Mouse (Mus musculus) brown adipose tissue, adult 24 weeks (tissue): Measurements from ENCODE around the gene Prkch. TPM values are rescaled to one million over a fixed set of nuclear protein-coding genes. Genes with fewer than 3 reads are reported as not detected.

ENCODE experiments used
- H3K27ac ChIP-seq: fragments of 200-500 bp; replicated peaks from 2 replicates; pipeline ENCODE4 v1.5.1; 2012; ENCODE audit warnings: low read depth, mild to moderate bottlenecking, low read length
- H3K4me1 ChIP-seq: fragments of 200-500 bp; 2 replicates; pipeline ENCODE4 v1.6.1; 2012; ENCODE audit warnings: low read length, mixed read lengths; ENCODE audit not compliant: control insufficient read depth, insufficient read depth, insufficient read length
- H3K4me3 ChIP-seq: fragments of 200-500 bp; 2 replicates; pipeline ENCODE4 v1.5.1; 2012; ENCODE audit warnings: low read depth, mild to moderate bottlenecking, low read length, moderate library complexity; ENCODE audit not compliant: insufficient read depth
- polyA plus RNA-seq: library from polyadenylated mRNA; stranded (reverse); fragments of >200 nt; gene quantifications from 2 replicates; pipeline ENCODE4 v1.2.4, GENCODE M21; 2012; ENCODE audit not compliant: missing spikeins, insufficient read depth, insufficient read length

Prkch gene
- polyA plus RNA-seq, 1 experiment = 2.7 TPM

DNA sequence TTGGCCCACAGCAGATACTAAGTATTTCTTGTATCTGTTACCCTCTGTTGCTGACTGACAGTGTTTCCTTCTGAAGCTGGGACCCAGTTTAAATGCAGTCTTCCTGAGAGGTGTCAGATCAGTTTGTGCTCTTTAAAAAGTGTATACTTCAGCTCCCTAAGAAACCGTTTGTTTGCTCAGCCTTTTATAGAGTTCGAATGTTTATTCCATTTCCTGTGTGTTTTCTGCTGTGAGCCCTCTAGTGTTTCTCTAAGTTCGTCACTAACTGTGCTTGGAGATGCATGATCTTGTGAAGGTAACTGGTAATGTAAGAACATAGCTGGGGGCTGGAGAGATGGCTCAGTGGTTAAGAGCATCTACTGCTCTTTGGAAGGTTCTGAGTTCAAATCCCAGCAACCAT lies 27.1 kb downstream of the Prkch start:
- H3K4me3 ChIP-seq = no peak overlapping the region
- peak overlapping the region; percentile 65 for H3K27ac ChIP-seq
- H3K4me1 ChIP-seq = peaks cover 61% of the 10 kb centered on the region

DNA sequence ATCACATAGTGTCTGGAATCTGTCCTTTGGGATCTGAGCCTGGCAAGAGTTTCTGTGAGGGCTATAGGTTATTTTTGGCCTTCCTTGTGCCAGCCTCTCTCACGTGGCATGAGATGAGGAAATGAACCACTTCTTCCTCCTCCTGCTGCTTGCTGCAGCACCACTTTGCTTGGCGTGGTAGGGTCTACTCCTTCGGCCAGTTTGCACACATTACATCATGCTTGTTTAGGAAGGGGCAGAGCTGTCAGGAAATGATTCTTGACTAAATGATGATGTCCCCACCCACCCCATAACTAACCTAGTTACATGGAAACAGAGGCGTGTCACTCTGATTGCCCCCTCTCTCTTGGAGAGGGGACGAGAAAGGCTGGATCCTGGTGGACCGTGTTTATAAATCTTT lies 28.6 kb downstream of the Prkch start:
- Histone ChIP-seq H3K4me1 (peaks cover 56% of the 10 kb centered on the region), H3K27ac (peak overlapping the region; percentile 39), H3K4me3 (no peak overlapping the region)

DNA sequence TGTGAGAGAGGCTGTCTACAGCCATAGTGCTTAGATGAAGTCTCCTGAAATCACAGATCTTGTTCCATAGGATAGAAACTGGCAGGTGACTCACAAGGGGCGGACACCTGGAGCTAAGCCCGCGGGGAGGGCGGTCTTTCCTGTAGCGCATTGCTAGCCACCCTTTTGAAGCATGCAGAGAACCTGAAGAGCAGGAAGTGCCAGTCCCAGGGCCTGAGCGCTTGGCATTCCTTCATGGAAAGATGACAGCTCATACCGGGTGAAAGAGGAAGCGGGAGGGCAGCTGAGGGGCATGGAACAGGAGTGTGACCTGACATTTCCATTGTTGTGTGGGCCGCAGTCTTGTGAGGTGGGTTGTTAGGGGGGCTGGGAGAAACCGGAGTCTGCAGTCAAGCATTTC lies 33.1 kb downstream of the Prkch start:
- Histone ChIP-seq H3K4me1 (peaks cover 47% of the 10 kb centered on the region), H3K4me3 (no peak overlapping the region), H3K27ac (peak overlapping the region; percentile 78)

DNA sequence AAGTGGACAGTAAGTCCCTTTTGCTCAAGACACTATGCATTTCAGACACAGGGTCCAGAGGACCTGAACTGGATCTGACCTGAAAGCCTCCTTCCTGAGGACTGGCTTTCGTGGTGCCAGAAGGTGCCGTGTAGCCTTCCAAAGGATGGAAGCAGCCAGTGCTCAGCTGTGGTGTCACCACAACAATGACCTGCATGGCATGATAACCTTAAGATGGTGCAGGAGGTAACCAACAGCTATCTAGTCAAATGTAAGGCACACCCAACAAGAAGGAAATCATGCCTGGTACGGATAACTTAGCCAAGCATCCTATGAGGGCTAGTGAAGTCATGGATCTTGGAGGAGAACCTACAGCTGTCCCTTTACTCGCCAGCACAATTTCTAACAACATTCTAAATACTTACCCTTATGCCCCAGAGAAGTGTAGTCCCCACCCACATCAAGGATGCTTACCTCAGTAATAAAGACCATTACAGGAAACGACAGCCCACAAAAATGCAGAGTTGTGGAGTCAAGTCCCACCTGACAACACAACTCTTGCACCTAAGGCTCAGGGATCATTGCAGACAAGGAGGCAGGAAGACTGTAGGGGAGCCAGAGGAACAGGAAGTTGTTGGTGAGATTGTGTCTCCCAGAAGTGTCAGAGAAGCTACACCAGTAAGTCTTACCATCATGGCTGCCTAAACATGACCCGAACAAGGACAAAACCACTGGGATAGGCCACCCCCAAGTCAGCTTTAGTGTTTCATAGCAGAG lies 40.9 kb downstream of the Prkch start:
- peaks cover 34% of the 10 kb centered on the region for H3K4me1 ChIP-seq
- H3K27ac ChIP-seq = no peak overlapping the region
- no peak overlapping the region for H3K4me3 ChIP-seq

DNA sequence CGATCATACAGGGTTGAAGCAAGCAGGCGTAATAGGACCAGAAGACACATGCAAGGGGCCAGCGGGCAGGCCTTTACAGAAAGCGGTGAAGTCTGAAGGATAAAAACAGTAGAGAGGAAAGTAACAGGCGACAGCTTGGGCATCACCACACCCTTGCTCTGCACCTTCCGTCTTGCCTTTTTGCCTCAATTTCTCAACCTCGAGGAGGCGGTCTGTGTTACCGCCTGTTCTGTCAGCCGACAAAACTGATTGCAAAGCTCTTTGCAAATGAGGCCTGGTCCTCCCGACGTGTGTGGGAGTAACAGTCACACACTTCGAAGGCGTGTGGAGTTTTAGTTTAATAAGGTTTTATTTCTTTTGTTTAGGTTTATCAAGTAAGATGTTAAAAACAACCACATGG lies 43.3 kb downstream of the Prkch start:
- Histone ChIP-seq H3K4me1 (peaks cover 40% of the 10 kb centered on the region), H3K27ac (no peak overlapping the region), H3K4me3 (no peak overlapping the region)

DNA sequence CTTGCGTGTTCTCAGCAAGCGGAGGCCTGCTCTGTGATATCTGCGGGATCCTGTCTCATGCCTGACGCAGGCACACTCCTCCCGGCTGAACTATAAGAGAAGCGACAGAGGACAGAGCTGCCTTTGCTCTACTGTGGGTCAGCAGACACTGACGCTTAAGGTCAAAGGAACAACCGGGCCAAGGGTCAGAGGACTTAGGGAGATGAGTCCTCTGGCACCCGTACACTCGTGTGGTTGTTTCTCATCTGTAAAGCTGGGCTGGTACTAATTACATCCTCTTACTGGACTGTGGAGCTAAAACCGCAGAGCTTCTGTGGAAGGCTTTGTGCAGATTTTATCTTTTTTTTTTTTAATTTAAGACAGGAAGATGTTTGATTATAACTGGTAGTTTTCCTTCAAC lies 46.0 kb downstream of the Prkch start:
- H3K4me3 ChIP-seq = no peak overlapping the region
- peaks cover 36% of the 10 kb centered on the region for H3K4me1 ChIP-seq
- peak overlapping the region; percentile 69 for H3K27ac ChIP-seq

DNA sequence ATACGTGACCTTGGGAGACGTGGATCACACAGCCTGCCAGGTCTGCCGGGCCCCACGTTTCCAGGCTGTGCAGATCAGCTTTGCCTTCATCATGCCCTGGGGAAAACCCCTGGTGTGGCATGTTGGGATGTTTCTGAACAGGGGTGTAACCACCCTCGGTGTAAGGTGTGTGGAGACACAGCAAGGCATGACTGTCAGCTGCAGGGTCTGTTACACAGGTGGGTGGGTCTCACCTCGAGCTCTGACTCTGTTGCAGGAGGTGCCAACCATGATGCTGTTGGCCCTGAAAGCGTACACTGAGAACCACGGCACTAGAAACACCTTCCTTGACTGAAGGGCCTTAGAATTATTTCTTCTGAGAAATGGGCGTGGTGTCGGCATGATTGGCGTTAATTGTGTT lies 46.6 kb downstream of the Prkch start:
- H3K27ac ChIP-seq = peak overlapping the region; percentile 67

DNA sequence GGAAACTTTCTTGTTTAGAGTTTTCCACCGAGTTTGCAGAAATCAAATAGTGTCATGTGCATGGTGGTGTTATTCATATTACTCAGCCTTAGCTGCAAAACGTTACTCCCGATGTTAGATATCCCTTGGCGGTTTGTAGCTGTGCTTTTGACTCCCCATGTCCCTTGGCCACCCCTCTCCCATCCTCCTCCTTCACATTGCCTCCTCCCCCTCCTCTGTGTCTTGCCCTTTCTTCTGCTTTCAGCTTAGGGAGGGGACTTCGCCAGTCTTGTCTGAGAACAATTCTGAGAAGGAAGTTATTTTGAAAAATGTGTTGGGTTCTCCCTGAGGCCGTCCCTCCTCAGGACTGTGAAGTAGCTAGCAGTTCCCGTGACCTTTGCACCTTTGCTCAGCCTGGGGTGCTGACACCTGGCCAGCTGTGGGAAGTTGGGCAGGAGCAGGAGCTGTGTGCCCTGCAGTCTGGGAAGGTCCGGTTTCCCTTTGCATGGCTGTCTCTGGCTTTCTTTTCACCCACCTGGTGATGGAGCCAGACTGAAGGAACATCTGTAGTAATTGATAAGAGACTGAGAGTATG lies 48.2 kb downstream of the Prkch start:
- Histone ChIP-seq H3K27ac (peak overlapping the region; percentile 74), H3K4me1 (peaks cover 41% of the 10 kb centered on the region), H3K4me3 (no peak overlapping the region)

More for the DNA sequence above, 46.6 kb downstream of the Prkch start:
- Histone ChIP-seq H3K4me1 (peaks cover 38% of the 10 kb centered on the region), H3K4me3 (no peak overlapping the region)

DNA sequence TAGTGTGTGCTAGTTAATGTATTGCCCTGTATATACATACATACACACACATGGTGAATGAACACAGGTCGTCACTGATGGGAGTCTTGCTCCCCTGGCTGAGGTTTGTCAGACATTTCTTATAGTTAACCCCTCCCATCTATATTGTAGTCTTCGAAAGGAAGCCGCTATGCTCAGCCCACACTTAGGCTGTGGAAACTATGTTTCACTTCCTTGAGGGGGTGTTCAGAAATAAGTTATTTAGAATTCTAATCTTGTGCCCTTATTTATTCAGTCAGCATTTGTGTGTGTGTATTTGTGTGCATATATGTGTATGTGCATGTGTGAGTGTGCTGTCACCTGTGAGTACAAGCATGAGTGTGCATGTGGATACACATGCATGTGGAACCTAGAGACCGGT lies 49.1 kb downstream of the Prkch start:
- Histone ChIP-seq H3K27ac (peak overlapping the region; percentile 30; the same call in 1 of the 2 replicates), H3K4me1 (peaks cover 40% of the 10 kb centered on the region), H3K4me3 (no peak overlapping the region)

DNA sequence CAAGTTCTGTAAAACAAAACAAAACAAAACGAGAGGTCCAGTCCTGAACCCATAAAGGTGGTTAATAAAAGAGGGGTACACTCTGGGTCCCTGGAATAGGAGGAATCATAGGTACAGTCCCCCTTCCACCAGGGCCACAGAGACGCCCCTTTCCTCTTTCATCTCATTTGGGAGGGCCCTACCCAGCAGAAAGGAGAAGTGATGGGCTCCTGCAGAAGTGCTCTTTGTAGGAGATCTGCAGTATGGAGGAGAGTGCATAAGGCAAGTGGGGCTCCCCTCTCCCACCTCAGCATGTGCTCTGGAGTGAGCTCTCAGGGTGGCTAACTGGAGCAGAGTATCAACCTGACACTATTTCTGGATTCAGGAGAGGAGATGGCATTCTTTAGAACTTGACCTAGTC lies 55.0 kb downstream of the Prkch start:
- Histone ChIP-seq H3K27ac (no peak overlapping the region), H3K4me3 (no peak overlapping the region)

DNA sequence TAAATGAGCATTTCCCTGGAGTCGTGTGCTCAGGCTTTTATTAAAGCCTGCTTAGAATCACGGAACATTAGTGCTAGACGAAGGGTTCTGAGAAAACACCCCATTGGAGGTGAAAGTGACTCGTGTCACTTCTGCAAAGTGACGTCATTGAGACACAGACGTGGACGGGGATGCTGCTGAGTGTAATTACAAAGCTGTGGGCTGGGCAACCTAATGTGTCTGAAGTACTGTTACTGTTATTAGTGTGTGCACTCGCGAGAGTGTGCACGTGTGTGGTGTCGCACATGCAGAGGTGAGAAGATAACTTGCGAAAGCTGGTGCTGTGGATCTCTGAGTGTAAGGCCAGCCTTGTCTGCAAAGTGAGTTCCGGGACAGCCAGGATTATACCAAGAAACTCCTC lies 56.6 kb downstream of the Prkch start:
- Histone ChIP-seq H3K4me3 (no peak overlapping the region), H3K4me1 (peaks cover 22% of the 10 kb centered on the region), H3K27ac (no peak overlapping the region)

More for the DNA sequence above, 55.0 kb downstream of the Prkch start:
- H3K4me1 ChIP-seq = peaks cover 14% of the 10 kb centered on the region; the same call in 1 of the 2 replicates

DNA sequence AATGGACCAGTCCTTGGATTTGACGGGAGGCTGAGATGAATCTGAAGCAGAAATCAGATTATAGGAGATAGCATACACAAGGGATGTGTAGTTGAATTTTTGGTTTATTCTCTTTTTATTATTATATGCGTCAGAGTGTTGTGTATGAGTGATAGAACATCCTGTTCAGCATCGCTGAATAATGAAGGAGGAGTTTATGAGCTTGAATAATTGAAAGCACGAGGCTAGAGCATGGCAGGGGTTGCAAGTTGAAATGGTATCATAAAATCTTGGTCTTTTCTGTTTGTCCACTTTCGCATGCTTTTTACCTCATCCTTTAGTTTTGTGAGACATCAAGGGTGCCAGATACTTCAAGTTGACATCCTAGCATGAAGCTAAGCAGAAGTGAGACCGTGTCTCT lies 60.6 kb downstream of the Prkch start:
- H3K4me1 ChIP-seq = peaks cover 24% of the 10 kb centered on the region
- no peak overlapping the region for H3K4me3 ChIP-seq
- H3K27ac ChIP-seq = no peak overlapping the region

DNA sequence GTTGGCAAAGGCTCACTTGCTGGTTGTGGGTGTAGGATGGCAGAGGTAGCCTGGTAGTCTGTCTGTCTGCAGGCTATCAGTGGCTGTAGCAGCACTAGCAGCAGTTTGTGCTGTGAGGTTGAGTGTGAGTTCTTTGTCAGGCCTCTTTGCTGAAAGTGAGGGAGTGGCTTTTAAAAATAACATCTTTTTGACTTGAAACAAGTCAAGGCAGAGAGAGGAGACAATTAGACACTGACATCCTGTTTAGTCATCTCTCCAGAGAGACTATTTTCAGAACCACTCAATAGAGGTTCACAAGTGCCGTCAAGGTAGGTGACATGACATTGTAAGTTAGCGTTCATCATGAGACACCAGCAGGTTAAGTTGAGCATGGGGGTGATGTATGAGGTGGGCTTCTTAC lies 63.1 kb downstream of the Prkch start:
- Histone ChIP-seq H3K4me3 (no peak overlapping the region), H3K27ac (no peak overlapping the region), H3K4me1 (peaks cover 24% of the 10 kb centered on the region)

DNA sequence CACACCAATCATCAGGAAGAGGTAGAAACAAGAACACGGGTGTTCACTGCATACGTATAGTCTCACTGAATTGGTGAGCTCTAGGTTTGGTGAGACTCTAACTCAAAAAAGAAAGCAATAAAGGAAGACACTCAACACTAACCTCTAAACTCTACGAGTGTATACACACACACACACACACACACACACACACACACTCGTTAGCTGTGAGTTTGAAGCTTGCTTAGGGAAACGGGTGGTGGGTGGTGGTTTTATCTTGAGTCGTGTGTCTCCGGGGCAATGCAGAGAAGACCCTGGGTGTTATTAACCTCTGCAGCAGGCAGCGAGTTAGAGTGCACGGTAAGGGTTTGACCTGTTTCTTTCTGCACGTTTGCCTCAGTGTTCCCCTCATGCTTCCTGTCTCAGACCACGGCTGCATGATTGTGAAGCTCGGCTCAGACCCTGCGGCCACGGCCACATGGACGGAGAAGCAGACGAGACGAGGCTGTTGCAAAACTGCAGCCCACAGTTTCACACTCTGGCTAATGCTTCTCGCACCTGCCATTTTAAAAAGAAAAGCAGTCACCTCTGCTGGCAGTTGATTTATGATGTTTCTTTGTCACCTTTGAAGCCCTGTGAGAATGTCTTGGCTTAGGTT lies 72.1 kb downstream of the Prkch start:
- Histone ChIP-seq H3K4me1 (peaks cover 26% of the 10 kb centered on the region), H3K4me3 (no peak overlapping the region), H3K27ac (no peak overlapping the region)

DNA sequence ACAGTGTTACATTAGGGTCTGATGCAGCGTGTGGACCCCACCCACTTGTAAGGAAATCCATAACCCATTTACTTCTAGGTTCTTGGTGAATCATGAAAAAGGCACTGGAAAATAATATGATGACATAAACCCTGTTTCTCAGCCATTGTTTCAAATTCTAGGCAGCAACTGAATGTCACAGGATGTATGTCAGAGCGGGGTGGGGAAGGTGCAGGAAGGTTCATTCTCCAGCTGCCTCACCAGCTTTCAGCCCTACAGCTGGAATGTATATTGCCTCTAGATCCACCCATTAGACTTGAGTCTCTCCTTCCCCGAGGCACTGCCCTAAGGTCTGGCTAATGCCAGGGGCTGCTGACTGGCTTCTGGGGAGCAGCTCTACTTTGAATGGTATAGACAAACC lies 78.8 kb downstream of the Prkch start:
- Histone ChIP-seq H3K27ac (peak overlapping the region; percentile 83), H3K4me3 (no peak overlapping the region), H3K4me1 (peaks cover 38% of the 10 kb centered on the region)

DNA sequence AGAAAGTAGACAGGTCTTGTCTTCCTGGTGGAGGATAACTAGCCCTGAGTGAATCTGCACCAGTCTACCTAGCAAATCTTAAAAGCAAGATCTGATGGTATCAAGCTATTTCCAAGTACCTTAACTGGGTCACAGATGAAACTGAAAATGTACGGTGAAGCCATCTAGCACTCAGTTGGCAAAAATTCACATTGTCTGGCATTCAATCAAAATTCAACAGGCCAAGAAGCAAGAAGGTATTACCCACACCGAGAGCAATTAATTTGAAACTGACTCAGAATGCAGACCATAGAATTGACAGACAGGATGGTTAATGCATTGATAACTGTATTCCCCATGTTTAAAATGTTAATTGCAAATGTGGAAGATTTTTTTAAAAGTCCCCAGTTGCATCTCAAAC lies 82.1 kb downstream of the Prkch start:
- Histone ChIP-seq H3K4me3 (no peak overlapping the region), H3K27ac (peak overlapping the region; percentile 2; the same call in 1 of the 2 replicates), H3K4me1 (peaks cover 38% of the 10 kb centered on the region)
